8 mouse cellular contexts compared by ENCODE assay signal in the genomic region with DNA sequence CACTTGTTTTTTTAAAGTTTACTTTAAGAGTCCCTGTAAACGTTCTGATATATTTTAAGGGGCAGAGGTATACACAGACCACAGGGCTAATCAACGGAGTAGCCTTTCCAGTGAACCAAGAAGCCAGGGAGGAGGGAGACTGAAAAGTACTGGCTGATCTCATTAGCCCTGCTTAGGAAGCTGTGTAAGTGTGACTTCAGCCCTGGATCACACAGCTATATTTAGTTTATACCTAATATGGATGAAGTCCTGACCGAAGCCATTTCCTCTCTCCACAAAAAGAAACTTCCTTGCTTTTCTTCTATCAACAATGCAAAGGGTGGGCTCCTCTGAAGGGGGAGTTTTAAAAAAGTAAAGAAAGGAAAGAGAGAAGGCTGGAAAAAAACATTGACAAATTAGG. TPM values are rescaled to one million over a fixed set of nuclear protein-coding genes. Genes with fewer than 3 reads are reported as not detected.
A peak's percentile ranks its signal among the peaks of the same experiment; 100 is the strongest.
DNase-seq lines count a peak whose midpoint lies in the region; ATAC-seq and TF ChIP-seq lines count a peak whose summit lies in the region.

No protein-coding gene starts in this region.

- WGBS in heart, embryonic 16.5 days: 7% methylated on average over 3 of the region's 3 CpGs
- WGBS in liver, postnatal 0 days (ENCODE audit: insufficient replicate concordance): 22% methylated on average over 3 of the region's 3 CpGs

- no peaks in the 10 kb centered on the region for H3K9me3 ChIP-seq in heart, embryonic 16.5 days (replicated peaks; ENCODE audit: control insufficient read depth, low read length)
- no peaks in the 10 kb centered on the region for H3K9me3 ChIP-seq in liver, postnatal 0 days (ENCODE audit: low read length)

- H3K4me3 ChIP-seq in gastrocnemius, adult 2 months: peak overlapping the region; percentile 40
- H3K4me3 ChIP-seq in bone marrow macrophage, adult 2 months (ENCODE audit: insufficient read depth, low read length): peak overlapping the region; percentile 6; the same call in 1 of the 2 replicates
- H3K4me3 ChIP-seq in heart, embryonic 16.5 days (ENCODE audit: low read length): no peak overlapping the region
- no peak overlapping the region for H3K4me3 ChIP-seq in liver, postnatal 0 days (ENCODE audit: low read depth, low read length)

- no peaks in the 10 kb centered on the region for H3K27me3 ChIP-seq in heart, embryonic 16.5 days (ENCODE audit: control insufficient read depth, insufficient read depth, low read length)
- H3K27me3 ChIP-seq in liver, postnatal 0 days (ENCODE audit: insufficient read depth, low read length): no peaks in the 10 kb centered on the region

- no peak for TF ChIP-seq EP300 in liver, postnatal 0 days (IDR thresholded peaks at IDR 0.05; ENCODE audit: low read depth)

- DNase-seq in gastrocnemius, adult 2 months: no peak
- DNase-seq in gastrocnemius, postnatal 4 days (ENCODE audit: low spot score in 2 of 2): no peak
- DNase-seq in liver, postnatal 0 days: no peak
- no peak for DNase-seq in spleen, adult 12 weeks (ENCODE audit: low spot score)
- DNase-seq in layer of hippocampus, adult 11-12 months (ENCODE audit: low spot score): no peak

- ATAC-seq in heart, embryonic 16.5 days (replicated peaks; ENCODE audit: extremely low read depth, insufficient read depth, low FRiP score): peak; percentile 89
- peak; percentile 15; the same call in 1 of the 2 replicates for ATAC-seq in liver, postnatal 0 days
- ATAC-seq in frontal cortex, adult (ENCODE audit: low TSS enrichment): no peak

- H3K9ac ChIP-seq in heart, embryonic 16.5 days (ENCODE audit: low read length): peak overlapping the region; percentile 53
- no peak overlapping the region for H3K9ac ChIP-seq in liver, postnatal 0 days (replicated peaks)

- peak overlapping the region; percentile 36 for H3K4me2 ChIP-seq in heart, embryonic 16.5 days (ENCODE audit: low read depth, low read length)
- no peak overlapping the region for H3K4me2 ChIP-seq in liver, postnatal 0 days (ENCODE audit: low read depth, low read length)

- H3K4me1 ChIP-seq in bone marrow macrophage, adult 2 months (ENCODE audit: control insufficient read depth, insufficient read depth, low read length): peaks cover 39% of the 10 kb centered on the region
- H3K4me1 ChIP-seq in heart, embryonic 16.5 days (ENCODE audit: control insufficient read depth, insufficient read depth, low read length): peaks cover 70% of the 10 kb centered on the region
- peaks cover 43% of the 10 kb centered on the region for H3K4me1 ChIP-seq in liver, postnatal 0 days (ENCODE audit: insufficient read depth)

- H3K36me3 ChIP-seq in heart, embryonic 16.5 days (ENCODE audit: control insufficient read depth, insufficient read depth): no peaks in the 10 kb centered on the region
- peaks cover 3% of the 10 kb centered on the region for H3K36me3 ChIP-seq in liver, postnatal 0 days (replicated peaks; ENCODE audit: insufficient read depth, low read length)

- H3K27ac ChIP-seq in gastrocnemius, adult 2 months: peak overlapping the region; percentile 87
- H3K27ac ChIP-seq in bone marrow macrophage, adult 2 months (ENCODE audit: insufficient read depth, low read depth, low read length): peak overlapping the region; percentile 94
- H3K27ac ChIP-seq in heart, embryonic 16.5 days (ENCODE audit: low read length): peak overlapping the region; percentile 97
- H3K27ac ChIP-seq in liver, postnatal 0 days (ENCODE audit: low read depth): peak overlapping the region; percentile 68

- intact Hi-C loops in gastrocnemius, adult 2 months (cut with DNase I): loop anchor here (2.0 kb wide), 1 partner anchor 16 kb away; no protein-coding TSS in a partner anchor

- no peak for TF ChIP-seq POLR2A in bone marrow macrophage, adult 2 months (IDR thresholded peaks at IDR 0.05; ENCODE audit: borderline replicate concordance, low read depth, low read length)

- no peak for TF ChIP-seq CTCF in gastrocnemius, adult 2 months (IDR thresholded peaks at IDR 0.05)
- TF ChIP-seq CTCF in bone marrow macrophage, adult 2 months (IDR thresholded peaks at IDR 0.05; ENCODE audit: low read depth, low read length): no peak
- TF ChIP-seq CTCF in liver, postnatal 0 days (IDR thresholded peaks at IDR 0.05; ENCODE audit: low read depth): no peak

RNA-seq across cellular contexts. Expression of a gene that starts 17.8 kb away (rescaled TPM):
- 10 to 100 TPM; 16.9 to 33.9 TPM for total RNA-seq in gastrocnemius, adult 2 months (2021)
- total RNA-seq in gastrocnemius, postnatal 4 days (2021): 100 to 1,000 TPM; 109 to 115 TPM
- 121 and 131 TPM in 2 replicates for polyA plus RNA-seq in bone marrow macrophage, adult 2 months (2012; ENCODE audit: insufficient read depth, insufficient read length, missing spikeins)
- 289 and 296 TPM in 2 replicates for polyA plus RNA-seq in heart, embryonic 16.5 days (2015; fragmentation: Nextera tagmentation; extraction: Ambion mirVana)
- 52.2 and 64.6 TPM in 2 replicates for polyA plus RNA-seq in liver, postnatal 0 days (2015; fragmentation: Nextera tagmentation; extraction: Ambion mirVana)

Comparison
In these comparisons a context has a peak if more than half of its experiments do, and no peak if none do; other contexts are left out.
1. H3K4me3 ChIP-seq: peak in gastrocnemius, adult 2 months (single experiment) and bone marrow macrophage, adult 2 months (single experiment); none in heart, embryonic 16.5 days (single experiment) and liver, postnatal 0 days (single experiment).
2. Peak in every context shown above with its lines, with median percentiles within 50 percentile points of each other: H3K27ac ChIP-seq.